Mouse (Mus musculus): ENCODE measurements around the gene Fstl4. TPM values are rescaled to one million over a fixed set of nuclear protein-coding genes. Genes with fewer than 3 reads are reported as not detected.
A peak's percentile ranks its signal among the peaks of the same experiment; 100 is the strongest.

Fstl4 gene
- polyA plus RNA-seq, 1 experiment from 2014 or later = 15.9 TPM

GRCm38 (mm10) chr11:52744593-52745450, 19.6 kb upstream of the Fstl4 start:
- 0 out of 2 replicates have a peak, but pooled peaks cover 2% of the 10 kb centered on the region for H3K4me1 ChIP-seq
- no peak for ATAC-seq (ENCODE audit: low FRiP score)
- no peak overlapping the region for H3K4me2 ChIP-seq
- H3K27me3 ChIP-seq (replicated peaks) = no peaks in the 10 kb centered on the region; the same call in none of the 2 replicates
- H3K9me3 ChIP-seq (replicated peaks) = no peaks in the 10 kb centered on the region
- H3K27ac ChIP-seq (replicated peaks) = no peak overlapping the region
- WGBS = 73% methylated on average over 9 of the region's 9 CpGs
- no peak overlapping the region for H3K9ac ChIP-seq (replicated peaks)
- H3K36me3 ChIP-seq = no peaks in the 10 kb centered on the region
- no peak overlapping the region for H3K4me3 ChIP-seq (replicated peaks)

- H3K27ac ChIP-seq (replicated peaks) = no peak overlapping the region
- ATAC-seq (ENCODE audit: low FRiP score) = no peak
- 86% methylated on average over 7 of the region's 7 CpGs for WGBS
- no peak overlapping the region for H3K4me2 ChIP-seq
- H3K9me3 ChIP-seq (replicated peaks) = no peaks in the 10 kb centered on the region
- H3K9ac ChIP-seq (replicated peaks) = no peak overlapping the region
- no peaks in the 10 kb centered on the region; the same call in none of the 2 replicates for H3K27me3 ChIP-seq (replicated peaks)
- H3K4me3 ChIP-seq (replicated peaks) = no peak overlapping the region
- H3K4me1 ChIP-seq = 0 out of 2 replicates have a peak, but pooled peaks cover 2% of the 10 kb centered on the region
- no peaks in the 10 kb centered on the region for H3K36me3 ChIP-seq
Observed at GRCm38 (mm10) chr11:52747206-52747605, 17.2 kb upstream of the Fstl4 start.

- Histone ChIP-seq H3K27me3 (replicated peaks) (no peaks in the 10 kb centered on the region; the same call in none of the 2 replicates), H3K4me3 (replicated peaks) (no peak overlapping the region), H3K4me1 (0 out of 2 replicates have a peak, but pooled peaks cover 2% of the 10 kb centered on the region), H3K9ac (replicated peaks) (no peak overlapping the region), H3K9me3 (replicated peaks) (no peaks in the 10 kb centered on the region), H3K36me3 (no peaks in the 10 kb centered on the region), H3K27ac (replicated peaks) (no peak overlapping the region), H3K4me2 (no peak overlapping the region)
- WGBS = 18% methylated on average over 6 of the region's 6 CpGs
- no peak for ATAC-seq (ENCODE audit: low FRiP score)
Observed at GRCm38 (mm10) chr11:52747766-52748456, 16.5 kb upstream of the Fstl4 start.

GRCm38 (mm10) chr11:52749988-52750387, 14.4 kb upstream of the Fstl4 start:
- H3K4me1 ChIP-seq = 0 out of 2 replicates have a peak, but pooled peaks cover 2% of the 10 kb centered on the region
- WGBS = 95% methylated on average over 6 of the region's 6 CpGs

GRCm38 (mm10) chr11:52752524-52752923, 11.9 kb upstream of the Fstl4 start:
- H3K4me2 ChIP-seq = no peak overlapping the region
- WGBS = 74% methylated on average over 12 of the region's 12 CpGs
- H3K27ac ChIP-seq (replicated peaks) = no peak overlapping the region
- H3K36me3 ChIP-seq = no peaks in the 10 kb centered on the region
- ATAC-seq (ENCODE audit: low FRiP score) = no peak
- H3K9me3 ChIP-seq (replicated peaks) = no peaks in the 10 kb centered on the region
- no peak overlapping the region for H3K9ac ChIP-seq (replicated peaks)
- no peak overlapping the region for H3K4me3 ChIP-seq (replicated peaks)
- H3K4me1 ChIP-seq = 0 out of 2 replicates have a peak, but pooled peaks cover 2% of the 10 kb centered on the region
- H3K27me3 ChIP-seq (replicated peaks) = no peaks in the 10 kb centered on the region; the same call in 1 of the 2 replicates

More at GRCm38 (mm10) chr11:52749988-52750387, 14.4 kb upstream of the Fstl4 start:
- no peak for ATAC-seq (ENCODE audit: low FRiP score)
- Histone ChIP-seq H3K9me3 (replicated peaks) (no peaks in the 10 kb centered on the region), H3K4me2 (no peak overlapping the region), H3K9ac (replicated peaks) (no peak overlapping the region), H3K27ac (replicated peaks) (no peak overlapping the region), H3K27me3 (replicated peaks) (no peaks in the 10 kb centered on the region; the same call in none of the 2 replicates), H3K4me3 (replicated peaks) (no peak overlapping the region), H3K36me3 (no peaks in the 10 kb centered on the region)

- 37% methylated on average over 4 of the region's 4 CpGs for WGBS
- ATAC-seq (ENCODE audit: low FRiP score) = no peak
- no peaks in the 10 kb centered on the region for H3K36me3 ChIP-seq
Observed at GRCm38 (mm10) chr11:52753261-52753660, 11.2 kb upstream of the Fstl4 start.

GRCm38 (mm10) chr11:52761800-52762199, 2.6 kb upstream of the Fstl4 start:
- peaks cover 27% of the 10 kb centered on the region for H3K4me1 ChIP-seq
- H3K4me2 ChIP-seq = no peak overlapping the region
- H3K4me3 ChIP-seq (replicated peaks) = no peak overlapping the region
- peaks cover 36% of the 10 kb centered on the region for H3K27me3 ChIP-seq (replicated peaks)
- H3K9ac ChIP-seq (replicated peaks) = no peak overlapping the region
- no peak overlapping the region for H3K27ac ChIP-seq (replicated peaks)
- ATAC-seq (ENCODE audit: low FRiP score) = no peak
- no peaks in the 10 kb centered on the region for H3K36me3 ChIP-seq
- 71% methylated on average over 1 of the region's 1 CpGs for WGBS
- no peaks in the 10 kb centered on the region for H3K9me3 ChIP-seq (replicated peaks)

More at GRCm38 (mm10) chr11:52753261-52753660, 11.2 kb upstream of the Fstl4 start:
- Histone ChIP-seq H3K4me1 (no peaks in the 10 kb centered on the region), H3K9me3 (replicated peaks) (no peaks in the 10 kb centered on the region), H3K4me2 (no peak overlapping the region), H3K4me3 (replicated peaks) (no peak overlapping the region), H3K27me3 (replicated peaks) (no peaks in the 10 kb centered on the region; the same call in 1 of the 2 replicates), H3K27ac (replicated peaks) (no peak overlapping the region), H3K9ac (replicated peaks) (no peak overlapping the region)

- H3K4me3 ChIP-seq (replicated peaks) = peak overlapping the region; percentile 60
- H3K27ac ChIP-seq (replicated peaks) = no peak overlapping the region
- no peaks in the 10 kb centered on the region for H3K36me3 ChIP-seq
- H3K9ac ChIP-seq (replicated peaks) = peak overlapping the region; percentile 56
- H3K4me2 ChIP-seq = peak overlapping the region; percentile 97
- ATAC-seq (ENCODE audit: low FRiP score) = peak; percentile 68
- H3K9me3 ChIP-seq (replicated peaks) = no peaks in the 10 kb centered on the region
- peaks cover 44% of the 10 kb centered on the region for H3K27me3 ChIP-seq (replicated peaks)
- peaks cover 27% of the 10 kb centered on the region for H3K4me1 ChIP-seq
- WGBS = under 1% methylated on average over 53 of the region's 53 CpGs
Observed at GRCm38 (mm10) chr11:52764894-52765677, 652 bp downstream of the Fstl4 start.

GRCm38 (mm10) chr11:52765678-52766254, 1.3 kb downstream of the Fstl4 start:
- H3K9me3 ChIP-seq (replicated peaks) = no peaks in the 10 kb centered on the region
- peak; percentile 38; the same call in 1 of the 2 replicates for ATAC-seq (ENCODE audit: low FRiP score)
- no peak overlapping the region for H3K27ac ChIP-seq (replicated peaks)
- H3K4me3 ChIP-seq (replicated peaks) = peak overlapping the region; percentile 60
- peak overlapping the region; percentile 56; the same call in 1 of the 2 replicates for H3K9ac ChIP-seq (replicated peaks)
- H3K36me3 ChIP-seq = no peaks in the 10 kb centered on the region
- peak overlapping the region; percentile 97 for H3K4me2 ChIP-seq
- peaks cover 27% of the 10 kb centered on the region for H3K4me1 ChIP-seq
- whole genome bisulfite sequencing = 2% methylated on average over 21 of the region's 21 CpGs
- H3K27me3 ChIP-seq (replicated peaks) = peaks cover 44% of the 10 kb centered on the region

GRCm38 (mm10) chr11:52767921-52768320, 3.5 kb downstream of the Fstl4 start:
- H3K9me3 ChIP-seq (replicated peaks) = no peaks in the 10 kb centered on the region
- H3K27me3 ChIP-seq (replicated peaks) = peaks cover 38% of the 10 kb centered on the region
- 80% methylated on average over 3 of the region's 3 CpGs for WGBS
- no peaks in the 10 kb centered on the region for H3K36me3 ChIP-seq
- no peak overlapping the region for H3K4me2 ChIP-seq
- no peak for ATAC-seq (ENCODE audit: low FRiP score)
- H3K27ac ChIP-seq (replicated peaks) = no peak overlapping the region
- H3K4me1 ChIP-seq = peaks cover 27% of the 10 kb centered on the region
- H3K9ac ChIP-seq (replicated peaks) = no peak overlapping the region
- H3K4me3 ChIP-seq (replicated peaks) = no peak overlapping the region

- H3K36me3 ChIP-seq = no peaks in the 10 kb centered on the region
- no peaks in the 10 kb centered on the region; the same call in 1 of the 2 replicates for H3K4me1 ChIP-seq
- H3K27ac ChIP-seq (replicated peaks) = no peak overlapping the region
- no peak overlapping the region for H3K9ac ChIP-seq (replicated peaks)
- no peak for ATAC-seq (ENCODE audit: low FRiP score)
- 87% methylated on average over 3 of the region's 3 CpGs for WGBS
- H3K9me3 ChIP-seq (replicated peaks) = no peaks in the 10 kb centered on the region
- no peaks in the 10 kb centered on the region for H3K27me3 ChIP-seq (replicated peaks)
- H3K4me2 ChIP-seq = no peak overlapping the region
- no peak overlapping the region for H3K4me3 ChIP-seq (replicated peaks)
Observed at GRCm38 (mm10) chr11:52773073-52773472, 8.6 kb downstream of the Fstl4 start.
